Mouse (Mus musculus): ENCODE measurements around the gene Llph.
"Not testable (repeated sequence)": the region's sequence is repeated elsewhere in the genome, so short reads cannot be mapped to it uniquely, and the experiment has no call there.

The Llph gene

GRCm38 (mm10) chr10:120226871-120227661 is at the start of gene Llph:
TSS of gene Llph (plus strand) at chr10:120227070.
- DNase-seq (ENCODE audit: low read depth) = peak; percentile 87

GRCm38 (mm10) chr10:120182887-120183286 is 44.0 kb upstream of the Llph start:
- DNase-seq (ENCODE audit: low read depth) = peak; percentile 59

- no peak for DNase-seq (ENCODE audit: low read depth)
Measured at GRCm38 (mm10) chr10:120183342-120183741, 43.5 kb upstream of the Llph start.

- DNase-seq (ENCODE audit: low read depth) = no peak
Measured at GRCm38 (mm10) chr10:120188513-120188912, 38.4 kb upstream of the Llph start.

GRCm38 (mm10) chr10:120189276-120189675 is 37.6 kb upstream of the Llph start:
- peak; percentile 49 for DNase-seq (ENCODE audit: low read depth)

GRCm38 (mm10) chr10:120189782-120190181 is 37.1 kb upstream of the Llph start:
- DNase-seq (ENCODE audit: low read depth) = no peak

- DNase-seq (ENCODE audit: low read depth) = no peak
Measured at GRCm38 (mm10) chr10:120191165-120191564, 35.7 kb upstream of the Llph start.

- no peak for DNase-seq (ENCODE audit: low read depth)
Measured at GRCm38 (mm10) chr10:120192278-120192677, 34.6 kb upstream of the Llph start.

GRCm38 (mm10) chr10:120193255-120193654 is 33.6 kb upstream of the Llph start:
- DNase-seq (ENCODE audit: low read depth) = peak; percentile 81

- DNase-seq (ENCODE audit: low read depth) = peak; percentile 30
Measured at GRCm38 (mm10) chr10:120197061-120197835, 29.6 kb upstream of the Llph start.

GRCm38 (mm10) chr10:120201131-120201921 is 25.5 kb upstream of the Llph start, which contains the start of gene Tmbim4:
TSS of gene Tmbim4 (plus strand) at chr10:120201590.
- DNase-seq (ENCODE audit: low read depth) = peak; percentile 59

- DNase-seq (ENCODE audit: low read depth) = peak; percentile 91
Measured at GRCm38 (mm10) chr10:120201961-120202402, 24.9 kb upstream of the Llph start, which contains the start of gene Irak3. TSS of gene Irak3 (minus strand) at chr10:120202130.

- no peak for DNase-seq (ENCODE audit: low read depth)
Measured at GRCm38 (mm10) chr10:120202467-120203250, 24.2 kb upstream of the Llph start.

GRCm38 (mm10) chr10:120204591-120205210 is 22.2 kb upstream of the Llph start:
- DNase-seq (ENCODE audit: low read depth) = no peak

- no peak for DNase-seq (ENCODE audit: low read depth)
Measured at GRCm38 (mm10) chr10:120208015-120208414, 18.9 kb upstream of the Llph start.

GRCm38 (mm10) chr10:120208575-120209538 is 18.0 kb upstream of the Llph start:
- peak; percentile 66 for DNase-seq (ENCODE audit: low read depth)

GRCm38 (mm10) chr10:120209539-120209925 is 17.3 kb upstream of the Llph start:
- DNase-seq (ENCODE audit: low read depth) = peak; percentile 60

GRCm38 (mm10) chr10:120210096-120210495 is 16.8 kb upstream of the Llph start:
- DNase-seq (ENCODE audit: low read depth) = no peak

GRCm38 (mm10) chr10:120217099-120217498 is 9.8 kb upstream of the Llph start:
- DNase-seq (ENCODE audit: low read depth) = not testable (repeated sequence)

GRCm38 (mm10) chr10:120218996-120219395 is 7.9 kb upstream of the Llph start:
- DNase-seq (ENCODE audit: low read depth) = no peak

Data from naive thymus-derived CD4-positive, alpha-beta T cell, adult 2 months (primary cell).